Mouse (Mus musculus) stomach, embryonic 16.5 days (tissue): ENCODE measurements around the gene Adssl1. TPM values are rescaled to one million over a fixed set of nuclear protein-coding genes. Genes with fewer than 3 reads are reported as not detected.

Experiments
- microRNA-seq: library from miRNA; unstranded; fragments of <30 nt; microRNA quantifications from one replicate; pipeline ENCODE4, GENCODE M21; 2016
- polyA plus RNA-seq: library from polyadenylated mRNA; unstranded; fragments of >200 nt; fragmentation: Nextera tagmentation; extraction: Ambion mirVana; gene quantifications from 2 replicates; pipeline ENCODE4 v1.2.1, GENCODE M21; 2015

Adssl1 gene
- polyA plus RNA-seq, 1 experiment from 2014 or later, result 10.3 TPM

Small RNAs within 50 kb of the gene (microRNA-seq; reads per million reads assigned to microRNA genes)
- 0.83 reads per million for gene Mir6939

Other genes with a start within 250 kb of the Adssl1 start
- gene A530016L24Rik, start 130.6 kb upstream of the Adssl1 start, polyA plus RNA-seq, result 0.19 and 0.22 TPM in 2 replicates
- 2.4 TPM in 2 replicates for gene Tmem179, start 103.3 kb upstream of the Adssl1 start, polyA plus RNA-seq
- 2.9 and 3.9 TPM in 2 replicates for gene Inf2, start 31.3 kb upstream of the Adssl1 start, polyA plus RNA-seq
- 152 and 171 TPM in 2 replicates for gene Siva1, start 24.6 kb downstream of the Adssl1 start, polyA plus RNA-seq
- 50.7 and 52.8 TPM in 2 replicates for gene Akt1, start 54.8 kb downstream of the Adssl1 start, polyA plus RNA-seq
- gene Zbtb42, start 58.8 kb downstream of the Adssl1 start, polyA plus RNA-seq, result 9.7 and 12.2 TPM in 2 replicates
- gene Cep170b, start 100.4 kb downstream of the Adssl1 start, polyA plus RNA-seq, result 19.8 and 21.9 TPM in 2 replicates
- 13.7 and 17.1 TPM in 2 replicates for gene Pld4, start 140.6 kb downstream of the Adssl1 start, polyA plus RNA-seq
- gene Ahnak2, start 182.6 kb downstream of the Adssl1 start, polyA plus RNA-seq, result 4.9 and 5.4 TPM in 2 replicates
- 5.8 and 6.9 TPM in 2 replicates for gene Clba1, start 188.9 kb downstream of the Adssl1 start, polyA plus RNA-seq
- 87.7 and 87.9 TPM in 2 replicates for gene Cdca4, start 209.4 kb downstream of the Adssl1 start, polyA plus RNA-seq
- gene Gpr132, start 248.2 kb downstream of the Adssl1 start, polyA plus RNA-seq, result 0.15 and 0.22 TPM in 2 replicates